Mouse (Mus musculus) cerebellum, adult 11 months (tissue): ENCODE measurements around the gene Dnm1.

Experiments
- DNase-seq: peaks from one replicate; pipeline ENCODE4 v3.0.0; 2022

The Dnm1 gene

GRCm38 (mm10) chr2:32259657-32260417 is 93.3 kb downstream of the Dnm1 start, which contains the start of gene Uck1:
Gene Uck1 (minus strand): TSS chr2:32260159.
- DNase-seq = peak; percentile 90

DNA sequence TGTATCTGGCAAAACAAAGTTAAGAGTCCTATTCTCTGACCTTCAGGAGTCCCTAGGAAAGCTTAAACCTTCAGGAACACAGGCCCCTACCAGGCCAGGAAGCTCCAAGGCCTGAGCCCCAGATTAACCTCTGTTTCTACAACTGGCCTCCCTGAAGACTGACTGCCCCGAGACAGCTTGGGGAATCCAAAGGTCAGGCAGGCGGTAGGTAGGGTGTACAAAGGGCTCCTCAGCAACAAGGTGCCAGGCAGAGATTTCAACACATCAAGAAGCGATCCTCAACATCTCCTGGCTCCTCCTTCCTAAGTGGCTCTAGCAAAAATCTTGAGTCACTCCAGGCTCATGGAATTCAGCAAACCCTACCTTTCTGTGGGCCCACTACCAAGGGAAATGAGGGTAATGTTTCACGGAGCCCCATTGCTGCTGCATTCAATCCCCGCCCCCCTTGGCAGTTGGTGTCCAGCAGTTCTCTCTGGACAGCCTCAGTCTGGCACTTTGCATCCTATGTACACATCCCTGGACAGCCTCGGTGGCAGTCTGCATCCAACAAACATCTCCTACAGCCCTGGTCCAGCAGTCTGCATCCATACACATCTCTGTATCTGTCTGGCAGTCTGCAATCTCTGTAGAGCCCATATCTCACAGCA is 94.1 kb downstream of the Dnm1 start:
- DNase-seq = no peak
